Mouse (Mus musculus) macrophage (primary cell): ENCODE results near the gene Syde1. TPM values are rescaled to one million over a fixed set of nuclear protein-coding genes. Genes with fewer than 3 reads are reported as not detected.

Experiments
- H3K27ac ChIP-seq: fragments of 350-480 bp; formaldehyde crosslinking; 2 replicates; pipeline ENCODE4 v1.9.0; 2021
- H3K36me3 ChIP-seq: fragments of 350-480 bp; formaldehyde crosslinking; 2 replicates; pipeline ENCODE4 v1.9.0; 2021; ENCODE audit errors: inconsistent target
- H3K4me3 ChIP-seq: fragments of 350-480 bp; formaldehyde crosslinking; 2 replicates; pipeline ENCODE4 v1.9.0; 2021; ENCODE audit errors: inconsistent target
- H3K79me2 ChIP-seq: fragments of 350-480 bp; formaldehyde crosslinking; 2 replicates; pipeline ENCODE4 v1.9.0; 2021; ENCODE audit errors: inconsistent target
- WGBS: methylation state at CpG from one replicate; pipeline ENCODE4 v1.1.7; 2026; ENCODE audit warnings: inconsistent platforms; ENCODE audit not compliant: missing documents; 5-methylcytosine and 5-hydroxymethylcytosine counted together
- polyA plus RNA-seq: library from polyadenylated mRNA; stranded (reverse); fragments of 250-400 nt; gene quantifications from 3 replicates; pipeline ENCODE4 v1.2.4, GENCODE M21; 2018; ENCODE audit warnings: inconsistent platforms

Syde1 gene
- polyA plus RNA-seq, 1 experiment from 2014 or later = 1.5 TPM

DNA sequence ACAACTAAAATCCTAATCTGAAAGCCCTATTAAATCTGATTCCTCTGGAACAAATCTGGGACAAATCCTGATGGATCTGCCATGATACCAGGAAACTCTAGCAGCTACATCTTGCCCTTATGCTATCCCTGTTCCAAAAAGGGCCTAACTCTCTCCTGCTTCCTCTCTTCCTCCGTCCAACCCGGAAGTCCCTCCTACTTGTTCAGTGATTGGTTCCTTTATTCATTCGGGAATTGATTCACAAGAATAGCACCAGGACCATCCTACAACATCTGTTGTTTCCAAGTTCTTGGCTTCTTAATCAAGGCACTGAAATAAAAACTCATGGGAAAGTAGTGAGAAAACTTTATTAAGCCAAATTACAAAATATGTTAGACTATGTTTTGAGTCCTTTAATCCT lies 22.6 kb downstream of the Syde1 start:
- no peaks in the 10 kb centered on the region for H3K36me3 ChIP-seq
- H3K4me3 ChIP-seq = no peak overlapping the region
- 82% methylated on average over 3 of the region's 3 CpGs for WGBS
- no peaks in the 10 kb centered on the region for H3K79me2 ChIP-seq
- H3K27ac ChIP-seq = no peak overlapping the region

DNA sequence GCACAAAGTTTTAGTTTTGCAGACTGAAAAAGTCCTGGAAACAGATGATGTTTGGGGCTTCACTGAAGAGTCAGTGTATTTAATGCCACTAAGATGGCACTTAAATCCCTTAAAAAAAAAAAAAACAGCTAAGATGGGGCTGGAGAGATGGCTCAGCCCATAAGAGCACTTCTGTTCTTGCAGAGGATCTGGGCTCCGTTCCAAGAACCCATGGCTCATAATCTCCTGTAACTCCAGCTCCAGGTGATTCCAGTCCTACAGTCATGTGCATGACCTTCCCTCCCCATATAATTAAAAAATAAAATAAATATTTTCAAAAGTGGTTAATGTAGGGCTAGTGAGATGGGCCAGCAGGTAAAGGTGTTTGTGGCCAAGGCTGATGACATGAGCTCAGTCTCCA lies 26.7 kb downstream of the Syde1 start:
- no peaks in the 10 kb centered on the region for H3K36me3 ChIP-seq
- no peak overlapping the region for H3K27ac ChIP-seq
- WGBS = 80% methylated on average over 1 of the region's 1 CpGs
- H3K79me2 ChIP-seq = no peaks in the 10 kb centered on the region
- no peak overlapping the region for H3K4me3 ChIP-seq

DNA sequence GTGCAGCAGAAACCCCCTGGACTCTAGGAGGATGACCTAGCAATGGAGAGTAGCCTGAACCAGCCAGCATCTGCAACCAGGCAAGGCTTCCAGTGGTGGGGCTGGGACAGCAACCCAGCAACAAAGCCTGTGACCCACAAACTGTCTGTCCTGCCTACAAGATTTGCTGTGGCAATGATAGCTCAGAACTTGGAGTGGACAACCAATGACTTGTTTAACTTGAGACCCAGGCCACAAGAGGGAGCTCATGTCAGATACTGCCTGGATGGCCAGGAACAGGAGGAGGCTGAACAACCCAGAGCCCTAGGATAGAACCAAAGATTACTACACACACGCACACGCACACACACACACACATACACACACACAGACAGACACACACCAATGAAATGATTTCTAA lies 50.8 kb downstream of the Syde1 start:
- Histone ChIP-seq H3K4me3 (no peak overlapping the region), H3K36me3 (no peaks in the 10 kb centered on the region), H3K27ac (no peak overlapping the region), H3K79me2 (no peaks in the 10 kb centered on the region)
- 35% methylated on average over 2 of the region's 2 CpGs for WGBS

Other genes starting within 250 kb of the Syde1 start
- 38.9 to 84.2 TPM (median 49.8 TPM) in 3 replicates for gene Agpat3, start 239.5 kb downstream of the Syde1 start, polyA plus RNA-seq
- 115 to 224 TPM (median 150 TPM) in 3 replicates for gene Rrp1, start 178.9 kb downstream of the Syde1 start, polyA plus RNA-seq
- 1,283 to 1,841 TPM (median 1,659 TPM) in 3 replicates for gene Cstb, start 166.3 kb downstream of the Syde1 start, polyA plus RNA-seq
- 172 to 209 TPM (median 200 TPM) in 3 replicates for gene Pdxk, start 127.0 kb downstream of the Syde1 start, polyA plus RNA-seq
- gene Olfr1358, start 74.5 kb downstream of the Syde1 start, polyA plus RNA-seq = not detected in 3 replicates
- 15.2 to 39.5 TPM (median 37.4 TPM) in 3 replicates for gene Ilvbl, start 17.6 kb downstream of the Syde1 start, polyA plus RNA-seq
- not detected in 3 replicates for gene Olfr1357, start 26.1 kb upstream of the Syde1 start, polyA plus RNA-seq
- not detected in 3 replicates for gene Casp14, start 126.3 kb upstream of the Syde1 start, polyA plus RNA-seq
- not detected in 3 replicates for gene Ccdc105, start 161.1 kb upstream of the Syde1 start, polyA plus RNA-seq
- not detected in 3 replicates for gene Slc1a6, start 188.5 kb upstream of the Syde1 start, polyA plus RNA-seq